Mouse (Mus musculus): ENCODE results near the gene Igf1r.

The Igf1r gene

DNA sequence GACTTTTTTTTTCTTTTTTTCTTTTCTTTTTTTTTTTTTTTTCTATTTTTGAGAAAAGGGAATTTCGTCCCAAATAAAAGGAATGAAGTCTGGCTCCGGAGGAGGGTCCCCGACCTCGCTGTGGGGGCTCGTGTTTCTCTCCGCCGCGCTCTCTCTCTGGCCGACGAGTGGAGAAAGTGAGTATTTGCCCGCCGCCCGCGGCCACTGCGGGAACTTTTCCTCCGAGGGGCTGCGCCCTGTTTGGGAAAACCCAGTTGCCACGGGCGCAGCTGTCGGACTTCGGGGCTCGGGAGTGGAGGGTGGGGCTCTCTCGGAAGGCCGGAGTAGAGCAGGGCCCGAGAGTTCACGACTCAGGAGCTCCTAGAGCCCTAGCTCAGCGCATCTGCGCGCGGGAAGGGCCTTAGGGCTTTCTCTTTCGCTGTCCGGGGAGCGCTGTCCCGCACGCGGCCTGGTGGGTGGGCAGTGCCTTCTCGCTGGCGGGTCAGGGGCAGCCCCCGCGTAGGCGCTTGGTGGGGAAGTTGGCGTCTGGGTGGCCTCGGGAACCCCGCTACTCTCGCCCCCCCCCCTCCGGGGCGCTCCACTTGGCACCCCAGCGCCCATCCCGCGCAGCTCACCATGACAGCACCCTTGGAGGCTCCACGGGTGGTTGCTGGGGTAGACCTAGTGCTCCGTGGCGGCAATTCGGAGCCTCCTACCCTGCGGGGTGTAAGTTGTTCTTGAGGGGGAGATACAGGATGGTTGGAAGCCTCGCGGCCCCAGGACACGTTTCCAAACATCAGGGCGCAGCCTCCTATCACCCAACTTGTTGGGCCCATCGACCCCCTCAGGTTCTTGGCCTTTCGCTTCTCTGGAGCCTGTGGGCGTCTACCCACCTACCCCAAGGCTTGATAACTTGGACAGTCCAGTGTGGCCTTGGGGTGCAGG is at the start of gene Igf1r:
Gene Igf1r (plus strand): TSS at position 51 of the 924 bp plus-strand sequence.
- DNase-seq (ENCODE audit: low spot score in 2 of 2): peak in 1 of 2 experiments; percentile 15

DNA sequence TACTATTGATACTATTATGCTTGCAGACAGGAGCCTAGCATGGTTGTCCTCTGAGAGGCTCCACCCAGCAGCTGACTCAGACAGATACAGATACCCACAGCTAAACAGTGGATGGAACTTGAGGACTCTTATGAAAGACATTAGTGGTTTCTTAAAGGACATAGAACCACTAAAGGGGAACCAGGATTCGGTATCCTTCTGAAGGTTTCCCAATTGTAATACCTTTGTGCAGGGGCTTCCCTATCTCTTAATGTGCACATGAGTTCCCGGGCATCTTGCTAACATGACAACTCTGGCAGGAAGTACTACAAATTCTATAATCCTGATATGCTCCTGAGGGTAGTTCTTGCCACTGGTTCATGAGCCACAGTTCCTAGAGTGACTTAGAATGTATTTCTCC is 46.3 kb upstream of the Igf1r start:
- no peak for DNase-seq (ENCODE audit: low spot score in 2 of 2)

DNA sequence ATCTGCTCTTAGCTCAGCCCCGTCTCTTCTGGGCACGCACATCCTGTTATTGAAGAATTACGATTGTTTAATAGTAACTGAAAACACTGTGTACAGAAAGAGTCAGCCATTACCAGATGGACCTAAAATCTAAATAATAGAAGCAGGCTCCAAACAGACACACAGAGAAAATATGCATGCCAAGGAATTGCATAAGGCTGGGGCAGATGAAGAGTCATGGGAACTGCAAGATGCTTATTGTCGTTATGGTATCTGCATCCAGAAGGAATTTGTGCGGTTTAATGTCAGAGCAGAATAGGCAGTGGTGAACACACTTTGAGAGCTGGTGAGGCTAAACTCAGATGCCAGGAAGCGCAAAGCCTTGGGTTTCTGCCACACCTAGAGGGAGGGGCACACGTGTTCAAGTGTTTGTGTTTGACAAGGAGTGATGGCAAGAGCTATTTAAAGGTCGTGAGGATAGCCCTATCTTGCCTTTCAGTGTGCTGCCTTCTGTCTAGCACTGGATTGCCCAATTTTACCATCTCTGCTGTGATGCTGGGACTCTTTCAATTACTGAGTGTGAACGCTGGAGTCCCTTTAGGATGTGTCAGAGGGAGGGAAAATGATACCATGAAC is 44.7 kb upstream of the Igf1r start:
- DNase-seq (ENCODE audit: low spot score in 2 of 2): no peak

DNA sequence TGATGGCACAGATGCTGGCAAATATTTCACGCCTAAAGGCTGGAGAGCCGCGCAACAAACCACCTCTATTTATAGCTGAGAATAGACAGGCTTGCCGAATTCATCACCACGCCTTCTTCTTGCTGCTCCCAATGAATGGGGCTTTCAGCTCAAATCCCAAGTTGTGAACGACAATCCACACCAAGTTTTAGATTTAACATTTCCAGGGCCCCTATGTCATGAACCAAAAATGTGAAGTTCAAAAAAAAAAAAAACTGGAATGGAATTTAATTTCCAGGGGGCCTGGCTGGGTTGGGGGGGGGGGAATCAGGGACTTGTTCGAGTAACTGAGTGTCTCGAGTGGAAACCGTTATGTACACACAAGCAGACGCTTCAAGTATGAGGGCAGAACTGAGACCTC is 42.1 kb upstream of the Igf1r start:
- DNase-seq (ENCODE audit: low spot score in 2 of 2): no peak

DNA sequence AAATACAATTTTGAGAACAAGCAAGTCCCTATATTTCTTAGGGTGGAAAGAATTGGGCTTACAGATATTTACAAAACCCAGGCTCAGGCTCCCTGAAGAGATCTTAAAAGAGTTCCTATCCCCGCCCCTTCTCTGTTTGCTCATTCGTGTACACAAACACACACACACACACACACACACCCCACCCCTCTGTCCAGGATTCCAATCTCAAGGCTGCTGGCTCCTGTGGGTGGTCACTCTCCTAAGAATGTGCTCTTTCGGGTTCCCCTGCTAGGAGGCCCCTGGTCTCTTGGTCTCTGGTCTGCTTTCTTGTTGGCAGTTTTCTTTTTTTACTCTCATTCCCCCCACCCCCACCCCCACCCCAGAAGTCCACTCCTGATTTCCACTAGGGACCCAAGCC is 41.7 kb upstream of the Igf1r start:
- no peak for DNase-seq (ENCODE audit: low spot score in 2 of 2)

DNA sequence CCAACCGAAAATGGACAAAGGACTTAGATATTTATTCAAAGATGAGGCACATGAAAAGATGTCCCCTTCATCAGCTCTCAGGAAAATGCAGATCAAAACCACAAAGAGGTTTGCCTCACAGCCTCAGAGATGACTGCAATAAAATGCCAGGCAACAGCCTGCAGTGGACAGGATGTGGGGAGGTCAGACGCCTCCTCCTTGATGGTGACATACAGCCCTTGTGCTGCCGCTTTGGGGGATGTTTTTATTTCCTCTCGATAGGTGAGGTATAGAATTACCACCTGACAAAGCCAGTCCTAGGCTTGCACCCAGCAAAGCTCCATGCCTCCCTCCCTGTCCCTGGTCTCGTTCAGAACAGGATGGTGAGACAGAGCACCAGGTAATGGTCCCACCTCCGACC is 40.8 kb upstream of the Igf1r start:
- peak in 1 of 2 experiments; percentile 4 for DNase-seq (ENCODE audit: low spot score in 2 of 2)

DNA sequence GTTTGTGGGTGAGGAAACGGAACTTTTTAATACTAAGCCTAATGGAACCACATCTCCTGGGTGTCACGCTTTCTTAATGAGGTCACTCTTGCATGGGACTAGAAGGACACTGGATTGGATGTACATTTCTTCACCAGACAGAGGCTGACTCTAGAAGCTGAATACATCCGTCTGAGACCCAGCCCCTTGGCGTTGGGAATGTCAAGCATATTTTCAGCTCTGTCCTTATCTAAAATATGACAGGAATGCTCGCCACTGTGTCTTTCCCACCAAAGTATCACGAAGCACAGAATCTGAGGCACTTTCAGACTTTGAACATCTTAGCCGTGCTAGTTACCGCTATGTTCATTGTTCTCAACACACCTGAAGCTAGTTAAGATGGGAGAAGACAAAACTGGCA is 35.7 kb upstream of the Igf1r start:
- no peak for DNase-seq (ENCODE audit: low spot score in 2 of 2)

DNA sequence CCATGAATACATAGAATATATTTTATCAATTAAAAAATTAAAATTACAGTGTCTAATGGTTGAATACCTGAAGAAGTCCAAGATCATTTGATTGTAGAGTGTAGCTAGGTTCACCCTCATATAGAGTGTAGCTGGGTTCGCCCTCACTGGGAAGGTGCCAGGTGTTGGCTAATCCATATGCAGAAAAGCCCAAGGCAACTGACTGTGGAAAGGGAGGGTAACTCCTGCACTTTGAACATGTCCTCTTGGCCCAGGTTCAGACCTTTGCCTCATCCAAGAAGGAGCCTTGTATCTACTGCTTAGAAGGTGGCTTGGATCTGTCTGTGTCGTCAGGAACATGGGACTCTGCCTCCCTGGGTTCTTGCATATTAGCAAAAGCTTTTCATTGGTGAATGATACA is 34.9 kb upstream of the Igf1r start:
- DNase-seq (ENCODE audit: low spot score in 2 of 2): no peak

DNA sequence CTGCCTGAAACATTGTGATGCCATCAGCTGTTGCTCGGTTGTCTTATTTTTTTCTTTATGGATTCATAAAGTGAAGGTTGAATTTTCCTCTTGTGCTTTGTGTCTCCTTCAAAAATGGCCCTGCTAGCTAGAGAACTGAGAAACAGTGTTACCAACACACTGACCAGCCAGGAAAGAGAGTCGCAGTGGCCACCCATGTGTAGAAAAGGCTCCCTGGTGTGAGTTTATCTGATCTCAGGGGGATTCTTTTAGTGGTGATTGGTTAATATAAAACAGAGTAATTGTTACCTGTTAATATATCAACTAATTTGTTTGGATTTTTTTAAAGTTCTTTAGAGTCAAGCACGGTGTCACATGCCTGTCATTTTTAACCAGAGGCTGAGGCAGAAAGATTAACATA is 33.2 kb upstream of the Igf1r start:
- no peak for DNase-seq (ENCODE audit: low spot score in 2 of 2)

DNA sequence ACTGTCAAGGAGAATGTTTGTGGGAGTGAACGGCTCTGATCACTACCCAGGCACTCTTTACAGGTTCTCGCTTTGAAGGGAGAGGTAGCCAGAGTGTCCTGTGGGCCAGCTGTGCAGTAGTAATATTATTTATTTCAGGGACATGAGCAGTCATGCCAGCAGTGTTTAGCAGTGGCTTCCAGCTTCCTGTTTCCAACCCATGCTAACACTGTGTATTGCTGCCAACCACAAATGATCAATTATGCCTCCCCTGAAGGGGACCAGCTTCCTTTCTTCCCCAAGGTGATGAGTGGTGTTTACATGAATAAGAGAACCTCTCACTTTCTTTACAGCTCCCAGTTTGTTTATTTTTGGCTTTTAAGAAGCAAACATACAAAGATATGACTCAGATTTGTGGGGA is 28.4 kb upstream of the Igf1r start:
- DNase-seq (ENCODE audit: low spot score in 2 of 2): no peak

DNA sequence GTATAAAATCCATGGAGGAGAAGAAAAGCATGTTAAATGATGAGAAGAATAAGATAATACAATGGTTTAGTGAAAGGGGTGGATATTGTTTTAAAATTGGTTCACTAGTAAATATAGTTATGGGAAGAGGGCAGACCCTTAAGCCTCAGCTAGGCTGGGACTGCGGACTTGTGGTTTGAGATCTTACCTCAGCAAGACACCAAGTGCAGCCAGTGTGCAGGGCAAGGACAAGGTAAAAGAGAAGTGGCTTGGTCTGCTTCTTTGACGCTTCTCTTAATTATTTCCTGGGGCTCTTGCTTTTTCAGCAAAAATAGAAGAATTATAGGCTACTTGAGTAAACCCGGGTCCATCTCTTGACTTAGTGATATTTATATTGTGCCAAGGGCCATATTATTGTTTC is 22.5 kb upstream of the Igf1r start:
- DNase-seq (ENCODE audit: low spot score in 2 of 2): no peak

DNA sequence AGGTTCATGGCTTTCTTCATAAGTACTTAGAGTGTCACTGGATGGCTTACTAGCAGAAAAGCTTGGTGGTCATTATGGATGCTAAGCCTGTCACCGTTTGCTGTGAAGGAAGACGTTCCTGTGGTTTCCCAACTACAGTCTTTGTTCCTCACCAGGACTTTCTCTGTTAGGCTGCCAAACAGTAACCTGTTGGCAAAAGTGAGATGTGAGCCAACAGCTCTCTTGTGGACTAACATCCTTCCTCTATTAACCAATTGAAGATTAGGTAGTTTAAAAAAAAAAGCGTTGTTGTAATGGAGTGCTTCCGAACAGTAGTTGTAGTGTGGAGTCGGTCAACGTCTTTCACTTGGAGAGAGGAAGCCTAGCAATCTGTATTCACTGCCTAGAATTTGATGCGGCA is 15.8 kb upstream of the Igf1r start:
- no peak for DNase-seq (ENCODE audit: low spot score in 2 of 2)

DNA sequence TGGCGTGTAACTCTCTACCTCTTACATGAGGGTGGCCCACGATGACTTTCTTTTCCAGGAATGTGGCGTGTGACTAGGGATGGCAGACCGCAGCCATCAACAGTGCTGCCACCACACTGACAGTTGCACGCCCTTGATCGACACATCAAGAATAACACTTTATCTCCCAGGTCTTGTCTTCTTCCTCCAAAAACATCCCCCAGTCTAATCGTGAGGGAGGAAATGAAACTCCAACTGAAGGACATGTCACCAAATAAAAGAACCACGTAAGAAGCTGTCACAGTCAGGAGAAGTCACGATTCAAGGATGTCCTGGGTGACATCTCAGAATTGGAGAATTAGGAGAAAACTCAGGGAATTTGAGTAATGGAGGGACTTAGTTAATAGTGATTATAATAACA is 8.8 kb upstream of the Igf1r start:
- no peak for DNase-seq (ENCODE audit: low spot score in 2 of 2)

DNA sequence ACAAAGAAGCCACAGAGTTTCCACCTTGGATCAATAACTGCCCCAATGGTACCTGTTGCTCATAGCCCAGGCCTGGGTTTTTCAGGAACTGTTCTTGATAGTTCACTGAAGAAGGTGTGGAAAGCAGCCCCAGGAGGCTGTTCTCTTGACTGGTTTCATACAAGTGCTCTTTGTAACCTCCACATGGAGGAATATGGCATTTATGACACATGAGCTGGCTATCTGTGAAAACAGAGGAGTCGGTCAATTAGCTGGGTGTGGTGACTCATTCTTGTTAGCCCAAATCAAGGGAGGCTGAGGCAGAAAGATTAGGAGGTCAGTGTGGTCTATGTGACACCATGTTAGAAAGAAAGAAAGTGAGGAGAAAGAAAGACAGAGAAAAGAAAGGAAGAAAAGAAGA is 5.7 kb upstream of the Igf1r start:
- no peak for DNase-seq (ENCODE audit: low spot score in 2 of 2)

DNA sequence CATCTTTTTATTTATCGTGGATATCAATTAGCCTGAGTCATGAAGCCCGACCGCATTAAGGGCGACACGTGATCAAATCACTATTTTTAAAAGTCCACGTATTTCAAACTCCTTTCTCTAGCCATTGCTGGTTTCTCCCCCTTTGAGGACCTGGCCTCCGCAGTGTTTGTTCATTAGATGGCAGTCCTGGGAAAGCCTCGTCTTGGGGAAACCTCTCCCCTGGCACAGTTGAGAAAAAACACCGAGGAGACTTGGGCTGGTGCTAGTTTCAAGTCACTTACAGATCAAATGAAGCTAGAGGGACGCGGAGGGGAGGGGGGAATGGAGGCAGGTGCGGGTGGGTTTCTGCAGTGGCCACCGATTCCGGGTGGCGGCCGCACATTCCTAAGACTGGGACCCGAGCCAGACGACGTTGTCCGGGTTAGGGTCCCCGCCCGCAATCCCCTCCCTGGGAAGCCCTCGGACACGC is 2.2 kb upstream of the Igf1r start:
- DNase-seq (ENCODE audit: low spot score in 2 of 2): no peak

DNA sequence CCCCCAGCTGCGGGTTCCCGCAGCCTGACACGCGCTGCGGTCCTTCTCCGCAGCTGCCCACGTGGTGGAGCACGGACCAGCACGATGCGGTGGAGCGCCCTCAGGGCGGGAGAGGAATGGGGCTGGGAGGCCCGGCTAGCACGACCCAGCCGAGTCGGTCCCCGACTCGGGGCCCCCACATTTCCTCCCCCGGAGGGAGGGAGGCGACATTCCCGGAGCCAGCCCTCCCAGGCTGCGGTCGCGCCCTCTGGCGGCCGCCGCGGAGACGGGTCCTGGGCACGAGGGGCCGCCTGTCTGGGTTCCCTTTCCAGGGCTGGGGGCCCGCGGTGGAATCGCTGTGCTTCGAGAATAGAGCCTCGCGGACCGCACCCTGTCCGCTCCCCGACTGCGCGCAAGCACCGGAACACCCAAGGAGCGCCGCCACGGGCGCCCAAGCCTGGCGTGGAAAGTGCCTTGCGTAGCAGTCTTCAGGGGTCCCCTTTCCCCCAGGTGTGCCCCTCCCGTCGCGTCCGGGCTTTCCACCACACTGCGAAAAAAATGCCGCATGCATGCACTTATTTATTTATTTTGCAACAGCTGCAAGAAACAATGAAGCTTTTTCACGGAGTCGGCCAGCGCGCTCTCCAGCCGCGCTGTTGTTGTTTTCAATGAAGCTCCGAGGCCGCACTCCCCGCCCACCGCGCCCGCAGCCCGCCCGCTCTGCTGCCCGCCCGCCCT is 1.7 kb upstream of the Igf1r start:
- peak; percentile 53 to 55 for DNase-seq (ENCODE audit: low spot score in 2 of 2)

DNA sequence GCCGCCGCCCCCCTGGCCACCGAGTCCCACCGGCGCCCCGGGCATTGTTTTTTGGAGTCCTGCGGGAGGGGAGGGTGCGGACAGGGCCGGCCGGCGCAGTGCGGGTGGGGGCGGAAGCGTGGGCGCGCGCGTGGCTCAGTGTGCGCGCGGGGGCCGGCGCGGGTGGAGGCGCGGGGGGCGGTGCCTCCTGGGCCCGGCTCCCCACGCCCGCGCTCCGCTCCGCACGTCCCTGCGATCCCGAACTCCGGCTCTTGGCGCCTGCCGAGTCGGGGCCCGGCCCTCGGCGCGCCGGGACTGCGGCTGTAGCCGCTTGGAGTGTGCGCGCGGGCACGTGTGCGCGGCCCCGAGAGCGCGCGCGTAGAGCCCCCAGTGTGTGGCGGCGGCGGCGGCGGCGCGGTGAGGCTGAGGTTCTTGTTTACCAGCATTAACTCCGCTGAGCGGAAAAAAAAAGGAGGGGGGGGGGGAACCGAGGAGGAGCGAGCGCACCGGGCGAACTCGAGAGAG is 1.0 kb upstream of the Igf1r start:
- DNase-seq (ENCODE audit: low spot score in 2 of 2): peak; percentile 75 to 79

DNA sequence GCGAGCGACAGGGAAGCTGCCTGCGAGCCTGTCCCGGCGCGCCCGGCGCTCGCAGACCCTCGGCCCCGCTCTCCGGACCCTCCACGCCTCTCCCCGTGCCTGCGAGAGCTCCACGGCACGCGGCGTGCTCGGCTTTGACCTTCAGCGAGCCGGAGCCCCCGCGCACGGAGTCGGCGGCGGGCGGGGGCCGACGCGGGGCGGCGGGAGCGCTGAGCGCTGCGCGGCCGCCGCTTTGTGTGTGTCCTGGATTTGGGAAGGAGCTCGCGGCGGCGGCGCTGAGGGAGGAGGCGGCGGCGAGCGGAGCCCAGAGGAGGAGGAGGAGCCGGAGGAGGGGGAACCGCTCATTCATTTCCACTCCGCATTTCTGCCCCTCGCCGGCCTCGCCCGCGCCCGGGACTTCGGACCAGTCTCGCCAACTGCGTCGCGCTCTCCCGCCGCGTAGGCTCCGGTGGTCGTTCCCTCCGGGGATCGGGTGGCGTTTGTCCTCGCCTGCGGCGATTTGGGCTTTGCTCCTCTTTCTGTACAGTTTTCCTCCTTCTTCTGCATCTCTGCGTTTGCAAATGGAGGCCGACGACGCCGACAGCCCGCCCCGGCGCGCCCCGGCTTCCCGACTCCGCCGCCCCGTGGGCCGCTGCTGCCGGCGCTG is 468 bp upstream of the Igf1r start:
- peak; percentile 38 to 42 for DNase-seq (ENCODE audit: low spot score in 2 of 2)

DNA sequence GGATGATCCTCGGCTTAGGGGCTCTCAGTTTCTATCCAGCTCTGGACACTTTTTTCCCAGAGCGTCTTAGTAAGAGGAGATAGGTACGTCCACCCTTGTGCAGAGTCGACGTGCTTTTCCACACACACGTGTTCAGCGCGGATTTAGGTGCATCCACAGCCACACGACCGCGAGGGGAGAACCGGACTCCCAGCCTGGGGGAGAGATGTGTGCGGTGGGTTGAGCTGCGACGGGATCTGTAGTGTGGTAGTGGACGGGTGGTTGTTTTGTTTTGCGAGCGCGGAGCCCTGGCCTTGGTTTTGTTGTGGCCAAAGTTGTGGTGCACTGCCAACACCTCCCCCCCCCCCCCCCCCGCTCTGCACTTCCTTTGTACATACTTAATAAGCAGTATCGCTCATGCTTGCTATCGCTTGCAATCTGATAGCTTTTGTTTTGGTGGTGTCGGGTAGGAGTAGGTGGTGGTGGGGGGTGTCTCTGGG is 1.2 kb downstream of the Igf1r start:
- DNase-seq (ENCODE audit: low spot score in 2 of 2): no peak

DNA sequence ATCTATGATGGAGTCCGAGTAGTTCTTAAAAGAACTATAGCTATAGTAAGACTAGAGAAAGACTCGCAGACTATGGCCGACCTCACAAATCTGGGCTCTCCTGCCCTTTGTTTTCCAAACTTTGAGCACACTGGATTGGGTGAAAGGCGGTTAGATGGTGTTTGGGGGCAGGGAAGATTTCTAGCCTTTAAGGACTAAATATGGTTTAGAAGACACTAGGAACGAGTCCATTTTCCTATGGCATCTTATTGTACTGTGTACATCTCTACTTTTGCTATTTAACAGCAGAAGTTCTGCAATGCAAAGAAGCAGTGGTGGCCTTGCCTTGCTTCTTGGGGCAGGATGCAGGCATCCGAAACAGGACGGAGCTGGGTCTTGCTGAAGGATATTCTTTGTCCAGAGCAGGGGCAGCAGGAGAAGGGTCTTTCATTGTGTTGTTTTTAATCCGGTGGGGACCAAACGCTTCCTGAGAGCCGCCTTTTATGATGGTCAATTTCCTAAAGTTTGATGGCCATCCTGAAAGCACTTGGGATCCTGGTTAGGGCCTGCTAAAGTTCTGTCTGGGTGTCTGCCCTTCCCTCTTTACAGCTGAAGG is 2.1 kb downstream of the Igf1r start:
- no peak for DNase-seq (ENCODE audit: low spot score in 2 of 2)

DNA sequence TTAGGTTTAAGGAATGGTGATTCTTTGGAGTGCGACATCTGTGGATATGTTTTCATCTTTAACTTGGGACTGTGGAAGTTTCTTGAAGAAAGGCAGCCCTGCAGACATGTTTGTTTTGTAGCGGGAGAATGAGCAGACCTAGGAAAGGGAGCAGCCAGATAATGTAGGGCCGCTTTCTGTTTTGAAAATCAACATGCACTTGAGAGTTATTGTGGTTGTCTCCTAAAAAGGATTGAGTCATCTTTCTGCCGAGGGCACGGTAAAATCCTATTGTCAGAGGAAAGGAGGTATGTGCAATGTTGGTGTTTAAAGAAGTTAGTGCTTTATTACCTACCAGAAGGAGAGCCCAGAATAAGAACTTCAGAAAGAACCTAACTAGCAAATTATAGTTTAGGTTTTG is 2.6 kb downstream of the Igf1r start:
- no peak for DNase-seq (ENCODE audit: low spot score in 2 of 2)
